ENCODE assay signal across 7 mouse cellular contexts in the genomic region with DNA sequence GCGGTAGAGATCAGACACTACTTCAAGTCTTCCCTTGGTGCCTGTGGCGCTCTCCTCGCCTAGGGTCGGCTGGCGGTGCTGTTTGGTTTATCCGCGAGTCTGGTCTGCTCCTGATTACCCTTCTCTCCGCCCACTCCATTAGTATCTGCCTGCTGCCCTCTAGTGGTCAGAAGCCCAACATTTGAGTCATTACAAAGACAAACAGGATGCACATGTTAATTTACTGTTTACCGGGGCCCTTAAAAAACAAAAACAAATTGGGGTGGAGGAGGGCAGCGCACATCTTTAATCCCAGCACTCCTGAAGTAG. TPM values are rescaled to one million over a fixed set of nuclear protein-coding genes. Genes with fewer than 3 reads are reported as not detected.
A peak's percentile ranks its signal among the peaks of the same experiment; 100 is the strongest.
DNase-seq lines count a peak whose midpoint lies in the region; ATAC-seq lines count a peak whose summit lies in the region.

No protein-coding gene starts in this region.

- DNase-seq in adrenal gland, adult (ENCODE audit: inconsistent age in 2 of 2, low spot score in 1 of 2) = peak; percentile 70 to 92
- DNase-seq in gastrocnemius, adult 8-10 months (ENCODE audit: low spot score in 2 of 2) = peak; percentile 51 to 61
- DNase-seq in hindlimb bud, embryonic 11.5 days (ENCODE audit: extremely low spot score, low read depth, low spot score) = peak; percentile 73
- peak; percentile 25 to 39 for DNase-seq in left cerebral cortex, adult 8-10 months (ENCODE audit: low spot score in 2 of 2)
- peak; percentile 84 for DNase-seq in right cerebral cortex, postnatal 4 days

- ATAC-seq in common myeloid progenitor, adult 5-6 weeks (replicated peaks; ENCODE audit: low read depth, poor library complexity, severe bottlenecking) = peak; percentile 97
- peak; percentile 98 for ATAC-seq in megakaryocyte progenitor cell, adult 5-6 weeks (replicated peaks; ENCODE audit: poor library complexity)

RNA-seq across cellular contexts. Expression of gene Elf3, which starts 0.7 kb away (rescaled TPM):
- not detected in 2 replicates for total RNA-seq in common myeloid progenitor, adult 5-6 weeks (2017)
- total RNA-seq in gastrocnemius, adult 8-10 months (2022) = 1 to 10 TPM in 1 of 4 experiments, under 1 TPM in 3; 0.20 to 1.2 (median 0.58) TPM
- total RNA-seq in left cerebral cortex, adult 8-10 months (2022) = under 1 TPM in 2 of 4 experiments, not detected in 2; 0.19 to 0.20 TPM
- not detected in 2 replicates for total RNA-seq in megakaryocyte progenitor cell, adult 5-6 weeks (2015)
- total RNA-seq in megakaryocyte progenitor cell, adult 5-6 weeks (2017) = 0.17 TPM in 1 of 2 replicates, not detected in the other

RNA-seq across cellular contexts. Expression of gene Rnpep, which starts 24.8 kb away (rescaled TPM):
- total RNA-seq in common myeloid progenitor, adult 5-6 weeks (2017) = 34.2 and 51.4 TPM in 2 replicates
- total RNA-seq in gastrocnemius, adult 8-10 months (2022) = 10 to 100 TPM; 12.6 to 15.4 (median 13.5) TPM
- 10 to 100 TPM; 47.8 to 53.4 (median 49.7) TPM for total RNA-seq in left cerebral cortex, adult 8-10 months (2022)
- 79.1 and 93.5 TPM in 2 replicates for total RNA-seq in megakaryocyte progenitor cell, adult 5-6 weeks (2015)
- total RNA-seq in megakaryocyte progenitor cell, adult 5-6 weeks (2017) = 77.3 and 83.4 TPM in 2 replicates

RNA-seq across cellular contexts. Expression of gene Timm17a, which starts 54.5 kb away (rescaled TPM):
- total RNA-seq in common myeloid progenitor, adult 5-6 weeks (2017) = 18.6 and 29.8 TPM in 2 replicates
- 100 to 1,000 TPM; 246 to 345 (median 298) TPM for total RNA-seq in gastrocnemius, adult 8-10 months (2022)
- total RNA-seq in left cerebral cortex, adult 8-10 months (2022) = 100 to 1,000 TPM; 171 to 192 (median 176) TPM
- total RNA-seq in megakaryocyte progenitor cell, adult 5-6 weeks (2015) = 81.8 and 87.0 TPM in 2 replicates
- total RNA-seq in megakaryocyte progenitor cell, adult 5-6 weeks (2017) = 36.7 and 48.2 TPM in 2 replicates

Comparison
In these comparisons a context has a peak if more than half of its experiments do, and no peak if none do; other contexts are left out.
1. Peak in every context shown above with its lines: DNase-seq and ATAC-seq.
2. DNase-seq: peak in every context shown above with its lines; median percentile 84 in right cerebral cortex, postnatal 4 days; 81 in adrenal gland, adult; 73 in hindlimb bud, embryonic 11.5 days; 56 in gastrocnemius, adult 8-10 months; 32 in left cerebral cortex, adult 8-10 months.